Mouse (Mus musculus): Measurements from ENCODE around the gene Il11ra1. TPM values are rescaled to one million over a fixed set of nuclear protein-coding genes. Genes with fewer than 3 reads are reported as not detected.

The Il11ra1 gene
- polyA plus RNA-seq, 1 experiment from 2014 or later, result 26.2 TPM

DNA sequence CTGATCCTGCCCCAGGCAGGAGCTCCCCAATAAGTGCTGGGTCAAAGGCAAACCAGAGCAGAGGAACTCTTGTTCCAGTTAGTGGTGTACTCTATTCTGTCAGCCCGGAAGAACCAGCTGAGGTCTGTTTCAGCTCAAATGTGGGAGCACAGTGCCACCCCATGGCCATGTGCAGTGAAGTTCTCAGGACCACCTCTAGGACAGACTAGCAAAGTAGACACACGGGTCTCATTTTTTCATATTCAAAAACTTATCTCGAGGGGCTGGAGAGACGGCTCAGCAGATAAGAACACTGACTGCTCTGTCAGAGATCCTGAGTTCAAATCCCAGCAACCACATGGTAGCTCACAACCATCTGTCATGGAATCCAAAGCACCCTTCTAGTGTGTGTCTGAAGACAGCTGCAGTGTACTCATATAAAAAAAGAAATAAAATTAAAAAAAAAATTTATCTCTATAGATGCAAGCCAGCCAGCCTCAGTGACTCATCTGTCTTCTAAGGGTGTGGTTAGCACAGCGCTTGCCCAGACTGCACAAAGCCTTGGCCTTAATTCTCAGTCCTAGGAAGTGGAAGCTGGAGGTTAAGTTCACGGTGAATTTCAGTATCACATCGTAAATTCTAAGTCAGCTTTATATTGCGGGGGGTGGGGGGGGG lies 37.9 kb downstream of the Il11ra1 start:
- TF ChIP-seq CTCF (IDR thresholded peaks at IDR 0.05), result peak; percentile 73
- in situ Hi-C loops (cut with MboI; ENCODE audit: low pct_unique_long_range_greater_than_20kb), result no loop called here
- POLR2A ChIA-PET, result interaction anchor here (1.2 to 1.5 kb wide), 2 partner anchors 21 to 23 kb away, joined by 3 read pairs; no protein-coding TSS in a partner anchor
- no peaks in the 10 kb centered on the region for H3K27me3 ChIP-seq
- DNase-seq (ENCODE audit: low read depth, low spot score) (no peak), ATAC-seq (no peak)
- CTCF ChIA-PET, result interaction anchor here (0.7 to 2.8 kb wide), 5 partner anchors 18 to 215 kb away, joined by 3 to 40 read pairs (median 4); partner anchors contain the start of gene Rpp25l

DNA sequence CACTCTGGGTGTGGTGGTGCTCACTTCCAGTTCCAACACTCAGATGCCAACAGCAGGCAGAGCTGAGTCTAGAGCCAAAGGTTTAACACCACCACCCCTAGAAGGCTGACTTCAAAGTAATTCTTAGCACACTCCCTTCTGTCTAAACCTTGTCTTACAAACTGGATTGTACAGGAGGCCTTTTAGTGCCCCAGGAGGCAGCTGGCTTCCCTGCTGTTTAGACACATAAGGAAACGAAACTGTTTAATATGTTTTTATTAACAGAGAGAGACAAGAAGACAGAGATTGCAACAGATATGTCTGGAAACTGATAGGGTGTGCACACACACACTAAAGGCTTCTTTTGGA lies 38.4 kb downstream of the Il11ra1 start:
- no peaks in the 10 kb centered on the region for H3K27me3 ChIP-seq
- in situ Hi-C loops (cut with MboI; ENCODE audit: low pct_unique_long_range_greater_than_20kb), result no loop called here
- CTCF ChIA-PET, result interaction anchor here (2.8 kb wide), 1 partner anchor 24 kb away, joined by 40 read pairs; the partner anchor contains the start of gene Rpp25l
- POLR2A ChIA-PET, result interaction anchor here (1.5 kb wide), 1 partner anchor 22 kb away, joined by 3 read pairs; no protein-coding TSS in a partner anchor
- no peak for TF ChIP-seq CTCF (IDR thresholded peaks at IDR 0.05)
- no peak for ATAC-seq
- no peak for DNase-seq (ENCODE audit: low read depth, low spot score)

- CTCF ChIA-PET, result interaction anchor here (1.0 to 2.8 kb wide), 3 partner anchors 23 to 31 kb away, joined by 3 to 40 read pairs (median 8); partner anchors contain the start of gene Rpp25l
- DNase-seq (ENCODE audit: low read depth, low spot score) (no peak), ATAC-seq (no peak)
- no peaks in the 10 kb centered on the region for H3K27me3 ChIP-seq
- POLR2A ChIA-PET, result no interaction called here
- no peak for TF ChIP-seq CTCF (IDR thresholded peaks at IDR 0.05)
- in situ Hi-C loops (cut with MboI; ENCODE audit: low pct_unique_long_range_greater_than_20kb), result no loop called here
Observed at GRCm38 (mm10) chr4:41739260-41739659, 39.5 kb downstream of the Il11ra1 start.

GRCm38 (mm10) chr4:41740380-41741157 lies 40.8 kb downstream of the Il11ra1 start:
- ChIA-PET CTCF (interaction anchor here (1.2 to 2.3 kb wide), 3 partner anchors 13 to 26 kb away, joined by 3 to 8 read pairs (median 7); no protein-coding TSS in a partner anchor), POLR2A (interaction anchor here (1.0 kb wide), 1 partner anchor 27 kb away, joined by 3 read pairs; the partner anchor contains the start of gene Rpp25l)
- peak; percentile 72 for ATAC-seq
- peak; percentile 49 for TF ChIP-seq CTCF (IDR thresholded peaks at IDR 0.05)
- no peak for DNase-seq (ENCODE audit: low read depth, low spot score)
- H3K27me3 ChIP-seq, result no peaks in the 10 kb centered on the region
- in situ Hi-C loops (cut with MboI; ENCODE audit: low pct_unique_long_range_greater_than_20kb), result no loop called here

DNA sequence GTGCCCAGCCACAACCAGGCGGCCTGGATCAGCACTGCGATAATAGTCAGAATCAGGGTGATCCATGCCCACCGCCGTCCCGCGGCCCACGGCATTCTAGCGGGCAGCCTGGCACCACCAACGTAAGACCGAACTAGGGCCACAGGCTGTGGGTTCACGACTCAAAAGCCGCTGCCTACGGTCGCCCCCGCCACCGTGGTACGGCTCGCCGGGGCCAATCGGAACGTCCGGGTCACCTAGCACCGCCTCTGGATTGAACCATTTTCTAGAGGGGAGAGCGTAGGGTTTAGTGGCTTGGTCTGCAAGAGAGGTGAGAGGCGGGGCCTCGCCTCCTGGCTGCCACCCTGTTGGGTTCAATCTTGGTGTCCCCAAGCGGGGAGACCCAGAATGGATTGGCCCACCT lies 41.4 kb downstream of the Il11ra1 start:
- ChIA-PET POLR2A (interaction anchor here (1.0 kb wide), 1 partner anchor 28 kb away, joined by 3 read pairs; the partner anchor contains the start of gene Rpp25l), CTCF (interaction anchor here (0.7 to 2.3 kb wide), 4 partner anchors 12 to 292 kb away, joined by 3 to 8 read pairs (median 5); no protein-coding TSS in a partner anchor)
- peak; percentile 54 for DNase-seq (ENCODE audit: low read depth, low spot score)
- ATAC-seq, result peak; percentile 97
- in situ Hi-C loops (cut with MboI; ENCODE audit: low pct_unique_long_range_greater_than_20kb), result no loop called here
- no peaks in the 10 kb centered on the region for H3K27me3 ChIP-seq
- no peak for TF ChIP-seq CTCF (IDR thresholded peaks at IDR 0.05)

- POLR2A ChIA-PET, result no interaction called here
- ATAC-seq (no peak), DNase-seq (ENCODE audit: low read depth, low spot score) (no peak)
- H3K27me3 ChIP-seq, result no peaks in the 10 kb centered on the region
- CTCF ChIA-PET, result no interaction called here
- TF ChIP-seq CTCF (IDR thresholded peaks at IDR 0.05), result no peak
- in situ Hi-C loops (cut with MboI; ENCODE audit: low pct_unique_long_range_greater_than_20kb), result no loop called here
Observed at GRCm38 (mm10) chr4:41744131-41744530, 44.3 kb downstream of the Il11ra1 start.

DNA sequence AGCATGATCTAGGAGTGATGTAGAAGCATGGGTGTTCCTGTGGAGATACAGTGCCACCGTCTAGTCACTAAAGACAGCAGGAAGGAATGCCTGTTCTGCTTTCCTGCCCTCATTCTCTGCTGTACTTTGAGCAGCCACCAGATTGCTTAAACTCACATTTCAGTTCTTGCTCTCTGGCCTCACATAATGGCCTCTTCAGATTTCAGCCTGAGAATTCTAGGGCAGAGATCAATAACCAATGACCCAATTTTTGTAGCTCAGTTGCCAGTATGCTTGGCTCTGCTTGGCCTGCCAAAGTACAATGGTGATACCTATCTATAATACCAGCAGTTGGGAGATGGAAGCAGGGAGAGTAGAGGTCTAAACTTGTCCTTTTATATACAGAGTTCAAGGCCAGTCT lies 45.2 kb downstream of the Il11ra1 start:
- ATAC-seq (no peak), DNase-seq (ENCODE audit: low read depth, low spot score) (no peak)
- no peak for TF ChIP-seq CTCF (IDR thresholded peaks at IDR 0.05)
- CTCF ChIA-PET, result no interaction called here
- POLR2A ChIA-PET, result interaction anchor here (0.6 kb wide), 1 partner anchor 37 kb away, joined by 3 read pairs; no protein-coding TSS in a partner anchor
- in situ Hi-C loops (cut with MboI; ENCODE audit: low pct_unique_long_range_greater_than_20kb), result no loop called here
- no peaks in the 10 kb centered on the region for H3K27me3 ChIP-seq

- no peaks in the 10 kb centered on the region for H3K27me3 ChIP-seq
- no peak for TF ChIP-seq CTCF (IDR thresholded peaks at IDR 0.05)
- in situ Hi-C loops (cut with MboI; ENCODE audit: low pct_unique_long_range_greater_than_20kb), result no loop called here
- ChIA-PET CTCF (no interaction called here), POLR2A (no interaction called here)
- no peak for ATAC-seq
- no peak for DNase-seq (ENCODE audit: low read depth, low spot score)
Observed at GRCm38 (mm10) chr4:41754797-41755337, 55.1 kb downstream of the Il11ra1 start, which contains the start of gene Galt. TSS of gene Galt (plus strand) at chr4:41755228.

- DNase-seq (ENCODE audit: low read depth, low spot score) (no peak), ATAC-seq (peak; percentile 40)
- ChIA-PET POLR2A (no interaction called here), CTCF (interaction anchor here (1.5 kb wide), 1 partner anchor 14 kb away, joined by 3 read pairs; no protein-coding TSS in a partner anchor)
- TF ChIP-seq CTCF (IDR thresholded peaks at IDR 0.05), result no peak
- no peaks in the 10 kb centered on the region for H3K27me3 ChIP-seq
- in situ Hi-C loops (cut with MboI; ENCODE audit: low pct_unique_long_range_greater_than_20kb), result no loop called here
Observed at GRCm38 (mm10) chr4:41755338-41756305, 55.8 kb downstream of the Il11ra1 start, which contains the start of gene Sigmar1. TSS of gene Sigmar1 (minus strand) at chr4:41756157.
